Mouse (Mus musculus): ENCODE data around the gene Ccdc63.

- TF ChIP-seq EP300 (IDR thresholded peaks at IDR 0.05; ENCODE audit: low read depth) (no peak), CTCF (IDR thresholded peaks at IDR 0.05; ENCODE audit: low read depth) (no peak)
These were observed 15.3 kb downstream of the Ccdc63 start for GRCm38 (mm10) chr5:122125211-122125760.

Data from heart, postnatal 0 days (tissue).